Mouse (Mus musculus): ENCODE results near the gene Hexim2.

The Hexim2 gene

GRCm38 (mm10) chr11:103171703-103172391 is 39.6 kb downstream of the Hexim2 start:
- in situ Hi-C loops (cut with MboI; ENCODE audit: low sequenced_read_pairs) = no loop called here

- in situ Hi-C loops (cut with MboI; ENCODE audit: low sequenced_read_pairs) = no loop called here
Measured at GRCm38 (mm10) chr11:103172392-103173040, 40.3 kb downstream of the Hexim2 start.

DNA sequence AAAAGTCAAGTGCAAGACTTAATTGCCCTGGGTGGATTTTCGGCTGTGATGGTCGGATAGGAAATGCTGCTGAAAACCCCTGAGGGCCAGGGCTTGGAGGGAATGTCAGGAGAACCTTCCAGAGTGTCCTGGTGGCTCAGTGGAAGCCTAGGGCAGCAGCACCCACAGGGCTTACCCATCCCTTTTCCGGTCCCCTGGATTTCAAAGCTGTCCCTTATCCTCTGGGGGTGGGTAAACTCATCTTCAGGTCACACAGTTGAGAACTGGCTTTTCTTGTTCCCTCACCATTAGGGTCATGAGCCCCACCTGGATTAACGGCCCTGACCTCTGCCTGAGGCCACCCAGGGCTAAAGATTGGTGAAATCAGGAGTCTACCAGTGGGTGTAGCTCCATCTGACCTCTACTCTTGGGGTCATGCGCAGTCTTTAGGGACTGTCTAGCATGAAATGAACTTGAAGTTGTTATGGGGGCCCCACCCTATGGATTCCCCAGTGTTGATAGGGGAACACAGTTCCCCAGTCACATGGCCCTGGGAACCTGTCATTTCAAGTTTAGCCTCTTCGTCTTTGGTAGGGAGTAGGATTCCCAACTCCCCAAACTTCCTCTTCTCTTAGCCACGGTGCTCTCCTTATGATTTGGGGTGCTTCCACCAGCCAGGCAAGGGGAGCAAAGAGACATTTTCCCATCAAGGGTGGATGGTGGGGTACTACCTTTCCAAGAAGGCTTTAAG is 41.0 kb downstream of the Hexim2 start:
- in situ Hi-C loops (cut with MboI; ENCODE audit: low sequenced_read_pairs) = no loop called here

- in situ Hi-C loops (cut with MboI; ENCODE audit: low sequenced_read_pairs) = no loop called here
Measured at GRCm38 (mm10) chr11:103173771-103174344, 41.6 kb downstream of the Hexim2 start.

- in situ Hi-C loops (cut with MboI; ENCODE audit: low sequenced_read_pairs) = no loop called here
Measured at GRCm38 (mm10) chr11:103174411-103174832, 42.2 kb downstream of the Hexim2 start.

DNA sequence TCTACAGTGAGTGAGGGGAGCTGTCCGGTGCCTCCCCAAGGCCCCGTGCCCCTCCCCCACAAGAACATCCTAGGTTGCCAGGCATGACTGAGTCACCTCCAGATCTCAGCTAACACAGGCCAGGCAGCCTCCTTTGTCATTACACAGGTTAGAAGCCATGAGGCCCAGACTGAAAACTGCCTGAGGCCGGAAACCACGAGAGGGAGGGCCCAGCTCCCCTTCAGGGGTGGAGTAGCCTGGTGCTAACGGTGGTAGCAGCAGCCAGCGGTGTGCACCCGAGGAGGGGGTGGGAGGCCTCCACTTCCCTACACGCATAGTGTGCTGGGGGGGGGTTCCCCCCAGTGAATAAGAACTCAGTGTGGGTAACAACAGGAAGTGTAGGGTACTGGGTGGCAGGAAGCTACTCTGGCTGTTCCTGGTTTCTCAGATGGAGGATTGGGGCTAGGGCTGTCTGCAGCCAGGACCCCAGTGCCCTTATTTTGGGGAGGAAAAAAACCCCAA is 42.7 kb downstream of the Hexim2 start:
- in situ Hi-C loops (cut with MboI; ENCODE audit: low sequenced_read_pairs) = no loop called here

DNA sequence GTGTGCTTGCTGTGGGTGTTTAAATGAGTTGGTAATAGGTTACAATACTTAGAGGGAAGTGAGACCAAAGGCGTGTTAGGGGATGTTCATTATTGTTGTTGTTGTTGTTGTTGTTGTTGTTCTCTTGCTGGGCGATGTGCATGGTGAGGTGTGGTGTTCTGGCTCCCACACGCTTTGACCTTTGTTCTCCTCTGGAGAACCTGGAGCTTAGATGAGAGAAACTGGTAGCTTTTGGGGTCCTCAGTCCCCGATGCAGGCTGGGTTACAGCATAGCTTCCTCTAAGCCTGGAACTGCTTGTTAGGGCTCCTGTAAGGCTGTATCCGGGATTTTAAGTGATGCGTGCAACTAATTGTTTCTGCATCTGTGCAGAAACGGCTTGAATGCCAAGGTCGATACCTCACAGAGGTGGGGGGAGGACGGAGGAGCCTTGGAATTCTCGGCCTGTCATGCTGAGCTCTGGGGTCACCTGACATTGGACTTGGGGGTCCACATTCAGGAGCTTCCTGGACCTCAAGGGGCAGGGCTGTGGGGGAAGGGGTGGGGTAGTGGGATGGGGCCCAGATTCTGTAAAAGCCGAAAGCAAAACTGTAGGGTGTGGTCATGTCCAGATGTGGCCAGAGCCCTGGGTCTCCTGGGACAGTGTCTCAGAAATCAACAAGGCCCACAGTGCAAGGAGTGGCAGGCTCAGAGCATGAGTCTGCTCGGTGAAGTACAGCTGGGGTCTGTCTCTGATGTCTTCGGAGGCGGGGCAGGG is 43.6 kb downstream of the Hexim2 start:
- in situ Hi-C loops (cut with MboI; ENCODE audit: low sequenced_read_pairs) = no loop called here

DNA sequence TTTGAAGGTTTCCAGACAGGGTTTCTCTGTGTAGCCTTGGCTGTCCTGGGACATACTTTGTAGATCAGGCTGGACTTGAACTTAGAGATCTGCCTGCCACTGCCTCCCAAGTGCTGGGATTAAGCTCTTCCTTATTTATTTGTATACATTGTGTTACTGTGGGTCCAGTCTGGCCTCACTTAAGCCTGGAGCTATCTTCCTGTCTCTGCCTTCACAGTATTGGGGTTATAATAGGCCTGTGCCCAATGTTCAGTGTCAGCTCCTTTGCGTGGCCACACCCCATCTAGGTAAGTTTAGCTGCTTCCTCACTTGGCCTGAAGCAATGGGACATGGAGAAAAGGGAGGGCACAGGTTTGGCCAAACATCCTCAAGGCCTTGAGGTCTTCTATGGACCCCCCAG is 44.3 kb downstream of the Hexim2 start:
- in situ Hi-C loops (cut with MboI; ENCODE audit: low sequenced_read_pairs) = no loop called here

DNA sequence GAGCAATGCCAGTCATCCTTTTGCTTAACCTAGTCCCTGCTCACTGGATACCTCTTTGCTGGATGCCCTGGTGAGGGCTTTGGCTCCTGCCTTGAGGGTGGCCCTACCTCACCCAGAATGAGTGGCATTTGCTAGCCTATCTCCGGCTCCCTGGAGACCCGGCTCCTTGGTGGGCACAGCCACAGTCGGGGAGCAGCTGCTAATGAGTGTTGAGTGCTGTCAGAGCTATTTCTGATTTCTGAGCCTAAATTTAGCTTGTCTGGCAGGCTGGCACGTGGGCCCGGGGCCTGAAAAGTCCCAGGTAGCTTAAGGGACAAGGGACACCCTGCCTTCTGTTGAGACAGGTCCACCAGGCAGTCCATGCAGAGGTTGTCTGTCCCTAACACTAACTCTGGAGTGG is 45.0 kb downstream of the Hexim2 start:
- in situ Hi-C loops (cut with MboI; ENCODE audit: low sequenced_read_pairs) = no loop called here

DNA sequence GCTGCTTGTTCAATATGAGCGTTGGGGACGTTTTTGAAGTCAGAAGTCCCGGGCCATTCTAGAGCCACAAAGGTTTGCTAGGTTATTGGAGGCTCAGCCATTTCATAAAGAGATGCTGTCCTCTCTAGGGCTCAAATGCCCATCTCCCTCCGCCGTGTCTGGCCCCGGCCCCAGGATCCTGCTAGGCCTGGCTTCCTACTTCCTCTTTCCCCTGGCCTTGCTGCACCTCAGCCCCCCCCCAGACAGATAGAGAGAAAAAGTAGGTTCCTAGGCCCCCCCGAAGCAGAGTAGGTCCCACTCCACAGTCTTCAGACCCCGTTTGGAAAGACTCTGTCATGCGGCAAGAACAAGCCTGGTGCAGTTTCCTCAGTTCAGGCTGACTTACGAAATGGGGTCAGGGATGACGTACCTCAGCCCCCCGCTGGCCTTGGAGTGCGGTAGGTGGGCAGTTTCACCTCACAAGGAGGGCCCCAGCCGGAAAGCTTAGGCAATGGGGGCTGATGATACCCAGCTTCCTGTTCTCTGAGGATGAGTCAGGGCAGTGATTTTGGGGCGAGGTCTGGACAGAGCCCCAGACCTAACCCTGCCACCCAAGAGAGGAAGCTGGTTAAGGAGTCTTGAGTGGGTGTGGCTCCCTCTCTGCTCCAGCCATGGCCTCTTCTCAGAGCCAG is 45.7 kb downstream of the Hexim2 start:
- in situ Hi-C loops (cut with MboI; ENCODE audit: low sequenced_read_pairs) = no loop called here

DNA sequence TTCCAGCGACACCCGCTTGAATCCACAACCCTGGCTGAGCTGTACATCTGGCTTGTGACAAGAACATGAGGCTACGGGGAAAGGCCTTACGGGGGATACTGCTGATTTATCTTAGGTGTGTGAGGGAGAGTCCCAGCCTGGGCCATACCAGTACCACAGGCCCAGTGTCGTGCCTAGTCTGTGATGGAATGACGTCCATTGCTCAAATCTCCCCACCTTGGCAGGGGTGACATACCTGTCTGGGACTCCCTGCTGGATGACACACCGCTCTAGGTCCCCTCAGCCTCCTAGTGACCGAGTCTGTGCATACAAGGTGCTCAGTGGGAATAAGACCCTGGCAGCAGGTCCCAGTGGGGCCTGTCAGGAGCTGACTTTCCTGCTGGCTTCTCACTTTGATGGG is 46.5 kb downstream of the Hexim2 start:
- in situ Hi-C loops (cut with MboI; ENCODE audit: low sequenced_read_pairs) = no loop called here

- in situ Hi-C loops (cut with MboI; ENCODE audit: low sequenced_read_pairs) = no loop called here
Measured at GRCm38 (mm10) chr11:103180426-103180825, 48.2 kb downstream of the Hexim2 start.

DNA sequence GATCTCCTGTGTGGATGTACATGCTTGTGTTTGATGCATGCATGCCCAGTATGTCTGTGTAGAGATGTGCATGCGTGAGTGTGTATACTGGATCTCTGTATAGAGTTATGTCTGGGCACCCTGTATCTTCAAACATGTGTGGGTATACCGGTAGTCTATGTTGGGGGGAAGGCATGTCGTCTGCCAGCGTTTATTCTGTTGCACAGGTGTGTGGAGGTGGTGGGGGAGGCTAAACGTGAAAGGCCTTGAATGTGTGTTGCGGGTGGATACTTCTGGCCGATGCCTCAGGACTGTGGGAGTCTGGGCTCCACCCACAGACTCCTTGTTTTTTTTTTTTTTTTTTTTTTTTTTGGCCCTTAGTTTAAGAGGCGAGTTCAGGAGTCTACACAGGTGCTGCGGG is 49.1 kb downstream of the Hexim2 start:
- in situ Hi-C loops (cut with MboI; ENCODE audit: low sequenced_read_pairs) = no loop called here

DNA sequence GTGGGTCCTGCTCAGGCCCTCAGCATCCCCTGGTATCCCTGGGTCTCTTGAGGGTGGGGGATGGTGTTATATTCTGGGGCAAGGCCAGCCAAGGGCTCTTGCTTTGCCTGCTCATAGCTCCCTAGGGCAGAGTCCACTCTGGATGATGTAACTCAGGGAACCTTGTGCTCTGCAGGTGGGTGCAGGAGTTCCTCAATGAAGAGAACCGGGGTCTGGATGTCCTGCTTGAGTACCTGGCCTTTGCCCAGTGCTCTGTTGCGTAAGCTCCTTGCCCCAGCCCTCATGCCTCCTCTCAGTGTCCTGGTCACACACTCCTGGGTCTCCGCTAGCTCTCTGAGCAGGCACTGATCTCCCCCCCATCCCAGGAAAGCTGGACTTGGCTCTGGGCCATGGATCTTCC is 49.7 kb downstream of the Hexim2 start:
- in situ Hi-C loops (cut with MboI; ENCODE audit: low sequenced_read_pairs) = no loop called here

DNA sequence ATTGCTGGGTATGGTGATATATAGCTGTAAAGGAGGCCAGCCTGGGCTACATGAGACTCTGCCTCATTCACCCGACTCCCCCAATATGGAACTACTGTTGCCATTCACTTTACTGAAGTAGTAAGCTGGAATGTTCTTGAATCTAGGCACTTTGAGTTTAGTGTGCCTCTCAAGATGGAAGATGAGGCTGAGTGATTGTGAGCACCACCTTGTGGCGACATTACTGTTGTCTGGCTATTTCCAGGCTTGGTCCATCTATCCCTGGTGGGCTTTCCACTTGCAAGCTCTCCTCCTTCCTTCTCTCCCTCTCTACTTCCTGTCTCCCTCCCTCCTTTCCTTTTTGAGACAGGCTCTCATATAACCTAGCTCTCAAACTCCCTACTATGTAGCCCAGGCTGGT is 52.7 kb downstream of the Hexim2 start:
- in situ Hi-C loops (cut with MboI; ENCODE audit: low sequenced_read_pairs) = no loop called here
